Mouse (Mus musculus) CD4-positive, CD25-positive, alpha-beta regulatory T cell, adult 2 months (primary cell): ENCODE measurements around the gene Epb41l1.
A peak's percentile ranks its signal among the peaks of the same experiment; 100 is the strongest.
"Not testable (repeated sequence)": the region's sequence is repeated elsewhere in the genome, so short reads cannot be mapped to it uniquely, and the experiment has no call there.

Experiments
- DNase-seq: peaks from one replicate; pipeline ENCODE4 v3.0.0-alpha.2; 2012; ENCODE audit warnings: low read depth, low spot score

Gene Epb41l1

GRCm38 (mm10) chr2:156420694-156421380 lies at the start of gene Epb41l1:
TSS of gene Epb41l1 (plus strand) at chr2:156420909.
- peak; percentile 62 for DNase-seq

- no peak for DNase-seq
These were observed 43.8 kb upstream of the Epb41l1 start for GRCm38 (mm10) chr2:156376956-156377355.

- no peak for DNase-seq
These were observed 40.8 kb upstream of the Epb41l1 start for GRCm38 (mm10) chr2:156379929-156380328.

GRCm38 (mm10) chr2:156381350-156381749 lies 39.4 kb upstream of the Epb41l1 start:
- DNase-seq: no peak

GRCm38 (mm10) chr2:156392461-156393154 lies 28.1 kb upstream of the Epb41l1 start:
- peak; percentile 82 for DNase-seq

GRCm38 (mm10) chr2:156393155-156393828 lies 27.4 kb upstream of the Epb41l1 start:
- peak; percentile 27 for DNase-seq

- DNase-seq: peak; percentile 46
These were observed 26.4 kb upstream of the Epb41l1 start for GRCm38 (mm10) chr2:156394282-156394681.

GRCm38 (mm10) chr2:156396096-156396495 lies 24.6 kb upstream of the Epb41l1 start:
- no peak for DNase-seq

- no peak for DNase-seq
These were observed 22.7 kb upstream of the Epb41l1 start for GRCm38 (mm10) chr2:156397988-156398387.

GRCm38 (mm10) chr2:156399485-156399884 lies 21.2 kb upstream of the Epb41l1 start:
- DNase-seq: no peak

- peak; percentile 59 for DNase-seq
These were observed 19.4 kb upstream of the Epb41l1 start for GRCm38 (mm10) chr2:156401331-156401730.

GRCm38 (mm10) chr2:156402036-156402435 lies 18.7 kb upstream of the Epb41l1 start:
- DNase-seq: no peak

GRCm38 (mm10) chr2:156406987-156407386 lies 13.7 kb upstream of the Epb41l1 start:
- DNase-seq: no peak

GRCm38 (mm10) chr2:156408168-156408567 lies 12.5 kb upstream of the Epb41l1 start:
- no peak for DNase-seq

- DNase-seq: not testable (repeated sequence)
These were observed 9.4 kb upstream of the Epb41l1 start for GRCm38 (mm10) chr2:156411348-156411747.

GRCm38 (mm10) chr2:156414996-156415395 lies 5.7 kb upstream of the Epb41l1 start:
- DNase-seq: no peak

- DNase-seq: no peak
These were observed 5.0 kb upstream of the Epb41l1 start for GRCm38 (mm10) chr2:156415674-156416073.

GRCm38 (mm10) chr2:156417194-156417593 lies 3.5 kb upstream of the Epb41l1 start:
- no peak for DNase-seq

- no peak for DNase-seq
These were observed 2.2 kb upstream of the Epb41l1 start for GRCm38 (mm10) chr2:156418467-156418866.

GRCm38 (mm10) chr2:156420327-156420693 lies 399 bp upstream of the Epb41l1 start:
- no peak for DNase-seq

GRCm38 (mm10) chr2:156421381-156422110 lies 837 bp downstream of the Epb41l1 start:
- DNase-seq: peak; percentile 49

- DNase-seq: no peak
These were observed 1.9 kb downstream of the Epb41l1 start for GRCm38 (mm10) chr2:156422631-156423030.
